Mouse (Mus musculus): Measurements from ENCODE around the gene Hspa1a.
"Not testable (repeated sequence)": the region's sequence is repeated elsewhere in the genome, so short reads cannot be mapped to it uniquely, and the experiment has no call there.

Hspa1a gene

DNA sequence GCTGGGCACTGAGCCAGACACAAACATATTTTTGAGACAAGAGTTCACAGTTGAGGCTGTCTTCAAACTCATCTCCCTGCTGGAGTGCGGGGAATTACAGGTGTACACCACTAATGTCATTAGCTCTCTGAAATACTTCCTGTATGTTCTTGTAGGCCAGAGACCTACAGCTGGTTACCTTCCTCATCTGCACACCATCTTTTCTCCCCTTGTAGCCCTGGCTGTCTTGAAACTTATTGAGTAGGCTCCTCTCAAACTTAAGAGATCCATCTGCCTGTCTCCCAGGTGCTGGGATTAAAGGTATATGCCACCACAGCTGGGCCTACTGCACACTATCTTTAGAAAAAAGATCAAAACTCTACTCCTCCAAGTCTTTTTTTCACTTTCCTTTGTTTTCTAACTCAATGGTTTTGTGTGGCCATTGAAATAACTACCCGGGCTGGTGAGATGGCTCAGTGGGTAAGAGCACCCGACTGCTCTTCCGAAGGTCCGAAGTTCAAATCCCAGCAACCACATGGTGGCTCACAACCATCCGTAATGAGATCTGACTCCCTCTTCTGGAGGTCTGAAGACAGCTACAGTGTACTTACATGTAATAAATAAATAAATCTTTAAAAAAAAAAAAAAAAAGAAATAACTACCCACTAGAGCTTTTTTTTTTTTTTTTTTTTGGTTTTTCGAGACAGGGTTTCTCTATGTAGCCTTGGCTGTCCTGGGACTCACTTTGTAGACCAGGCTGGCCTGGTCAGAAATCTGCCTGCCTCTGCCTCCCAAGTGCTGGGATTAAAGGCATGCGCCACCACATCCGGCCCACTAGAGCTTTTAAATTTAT is 23.0 kb downstream of the Hspa1a start:
- not testable (repeated sequence) for DNase-seq (ENCODE audit: low spot score in 2 of 2)

DNA sequence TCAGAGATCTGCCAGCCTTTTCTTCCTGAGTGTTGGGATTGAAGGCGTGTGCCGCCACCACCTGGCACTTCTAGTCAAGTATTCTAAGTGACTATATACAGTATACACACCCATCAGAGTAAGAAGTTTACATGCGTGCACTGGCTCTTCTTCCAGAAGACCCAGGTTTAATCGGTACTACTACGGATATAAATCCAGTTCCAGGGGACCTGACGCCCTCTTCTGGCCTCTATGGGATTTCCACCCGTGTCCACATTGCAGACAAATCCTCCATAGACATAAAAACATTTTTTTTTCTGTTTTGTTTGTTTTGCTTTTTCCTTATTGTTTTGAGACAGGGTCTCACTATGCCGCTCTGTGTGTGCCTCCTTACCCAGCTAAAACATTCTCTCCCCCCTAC is 24.4 kb downstream of the Hspa1a start:
- DNase-seq (ENCODE audit: low spot score in 2 of 2): no peak

DNA sequence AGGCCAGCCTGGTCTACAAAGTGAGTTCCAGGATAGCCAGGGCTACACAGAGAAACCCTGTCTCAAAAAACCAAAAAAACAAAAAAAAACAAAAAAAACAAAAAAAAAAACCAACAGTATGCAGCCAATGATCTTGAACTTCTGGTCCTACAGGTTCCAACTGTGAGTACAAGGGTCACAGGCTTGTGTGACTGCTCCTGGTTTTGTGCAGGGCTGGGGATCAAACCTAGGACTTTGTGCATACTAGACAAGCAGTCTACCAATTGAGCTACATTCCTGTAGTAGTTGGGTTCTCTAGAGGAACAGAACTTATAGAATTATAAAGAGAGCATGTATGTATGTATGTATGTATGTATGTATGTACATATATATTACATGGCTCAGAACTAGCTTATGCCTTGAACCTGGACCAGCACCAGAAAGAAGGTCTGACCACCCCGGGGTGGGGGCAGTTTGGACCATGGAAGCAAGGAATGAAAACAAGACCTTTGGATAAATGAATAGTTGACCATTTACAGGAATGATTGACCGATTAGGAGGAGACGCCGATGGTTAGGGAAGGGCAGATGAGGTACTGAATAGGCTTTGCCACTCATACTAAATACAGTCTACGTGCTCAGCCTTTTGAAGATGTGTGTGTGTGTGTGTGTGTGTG is 25.3 kb downstream of the Hspa1a start:
- DNase-seq (ENCODE audit: low spot score in 2 of 2): no peak

DNA sequence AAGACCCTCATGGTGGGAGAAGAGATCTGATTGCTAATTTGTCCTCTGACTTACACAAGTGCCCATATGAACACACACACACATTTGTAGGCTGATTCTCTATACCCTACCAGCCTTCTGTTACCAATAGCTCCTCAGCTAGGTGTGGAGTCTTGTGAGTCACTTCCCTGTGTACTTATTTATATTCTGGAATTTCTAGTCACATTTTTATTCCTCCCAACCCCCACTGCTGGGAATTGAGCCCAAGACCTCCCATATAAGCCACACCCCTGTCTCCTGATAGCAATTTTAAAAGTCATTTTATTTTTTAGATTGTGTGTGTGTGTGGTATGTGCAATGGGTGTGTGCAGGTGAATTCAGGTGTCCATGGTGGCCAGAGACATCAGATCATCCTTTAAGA is 27.6 kb downstream of the Hspa1a start:
- DNase-seq (ENCODE audit: low spot score in 2 of 2): no peak

DNA sequence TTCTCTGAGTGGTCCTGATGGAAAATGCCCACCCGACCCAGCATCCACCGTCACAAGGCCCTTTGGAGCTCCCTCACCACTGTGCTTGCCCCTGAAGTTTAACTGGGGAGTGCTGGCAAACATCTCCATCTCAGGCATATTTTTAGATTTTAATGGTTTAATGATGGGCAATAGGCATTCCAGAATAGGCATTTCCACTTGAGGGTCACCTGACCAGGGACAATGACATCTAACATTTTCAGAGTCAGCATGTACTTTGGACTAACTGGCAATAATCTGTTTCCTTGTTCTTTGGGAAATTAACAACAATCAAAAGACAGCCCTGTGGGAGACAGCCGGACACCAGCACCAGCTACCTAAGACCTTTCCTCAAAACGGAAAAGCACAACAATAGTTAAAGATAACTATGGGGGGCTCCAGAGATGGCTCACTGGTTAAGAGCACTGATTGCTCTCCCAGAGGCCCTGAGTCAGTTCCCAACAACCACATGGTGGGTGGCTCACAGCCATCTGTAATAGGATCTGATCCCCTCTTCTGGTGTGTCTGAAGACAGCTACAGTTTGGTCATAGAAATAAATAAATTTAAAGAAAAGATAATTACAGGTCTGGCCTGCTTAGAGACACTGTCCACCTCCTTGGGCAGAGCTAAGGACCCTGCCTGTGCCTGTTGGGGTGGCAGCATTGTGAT is 28.7 kb downstream of the Hspa1a start:
- DNase-seq (ENCODE audit: low spot score in 2 of 2): no peak

DNA sequence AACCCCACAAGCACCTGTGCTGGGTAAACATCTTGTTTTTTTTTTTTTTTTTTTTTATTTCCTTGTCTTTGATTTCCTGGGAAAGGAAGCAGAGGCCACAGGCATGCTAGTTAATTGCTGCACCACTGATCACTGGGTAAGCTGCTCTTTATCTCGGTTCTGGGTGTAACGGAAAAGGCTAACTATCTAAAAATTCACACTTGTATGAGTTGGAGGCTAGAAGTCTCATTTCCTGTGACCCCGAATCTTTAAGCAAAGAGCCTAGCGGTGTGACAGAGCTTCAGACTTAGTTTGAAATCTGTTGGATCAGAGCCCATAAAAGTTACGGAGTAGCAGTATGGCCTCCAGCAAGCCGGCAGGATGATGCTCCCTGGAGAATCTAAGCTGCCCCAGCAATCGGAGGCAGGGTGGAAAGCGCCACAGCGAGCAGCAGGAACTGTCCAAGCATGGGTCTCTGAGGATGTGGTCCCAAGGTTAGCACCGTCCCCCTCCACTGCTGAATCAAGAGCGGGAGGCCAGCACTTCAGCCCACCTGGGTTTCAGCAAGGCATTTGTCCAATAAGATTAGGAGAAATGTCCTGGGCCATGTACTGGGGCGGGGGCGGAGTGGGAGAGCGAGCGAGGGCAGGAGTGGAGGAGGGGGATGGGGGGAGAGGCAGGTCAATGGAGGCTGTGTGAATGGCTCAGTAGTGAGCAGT is 30.5 kb downstream of the Hspa1a start:
- no peak for DNase-seq (ENCODE audit: low spot score in 2 of 2)

DNA sequence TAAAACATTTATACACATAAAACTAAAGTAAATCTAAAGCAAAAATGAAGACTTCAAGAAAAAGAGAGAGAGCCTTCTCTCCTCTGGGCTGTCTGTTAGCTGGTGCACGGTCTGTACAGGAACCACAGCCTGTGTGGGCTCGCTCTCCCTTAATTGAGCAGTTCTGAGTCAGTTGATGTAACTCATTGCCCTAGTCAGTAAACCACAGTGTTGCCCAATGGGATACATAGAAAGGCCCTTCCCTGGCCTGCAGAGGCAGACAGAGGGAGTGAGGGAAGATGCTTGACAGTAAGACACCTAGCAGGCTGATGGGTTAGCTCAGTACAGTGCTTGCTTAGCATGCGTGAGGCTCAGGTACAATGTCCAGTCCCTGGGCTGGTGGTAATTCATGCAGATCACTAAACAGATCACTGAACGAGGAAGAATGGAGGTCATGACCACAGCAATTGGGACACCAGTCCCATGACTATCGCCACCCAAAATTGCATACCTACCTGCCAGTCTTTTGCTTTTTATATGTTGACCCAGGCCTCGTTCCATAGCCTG is 33.9 kb downstream of the Hspa1a start:
- DNase-seq (ENCODE audit: low spot score in 2 of 2): no peak

DNA sequence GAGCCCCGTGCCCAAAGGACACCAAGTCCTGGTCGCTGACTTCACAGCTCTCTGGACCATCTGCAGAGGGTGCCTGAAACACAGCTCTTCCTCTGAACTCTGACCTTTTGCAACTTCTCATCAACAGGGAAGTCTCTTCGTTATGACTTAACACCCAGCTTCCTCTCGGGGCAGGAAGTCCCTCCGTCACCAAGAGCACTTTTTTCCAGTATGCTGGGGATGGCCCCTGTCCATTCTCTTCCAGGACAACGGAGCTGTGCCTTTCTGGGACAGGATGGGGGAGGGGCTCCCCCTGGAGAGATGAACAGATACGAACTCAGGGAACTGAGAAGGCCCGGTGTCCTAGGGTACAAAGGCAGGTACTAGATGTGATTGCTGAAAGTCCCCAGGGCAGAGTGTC is 37.1 kb downstream of the Hspa1a start:
- no peak for DNase-seq (ENCODE audit: low spot score in 2 of 2)

DNA sequence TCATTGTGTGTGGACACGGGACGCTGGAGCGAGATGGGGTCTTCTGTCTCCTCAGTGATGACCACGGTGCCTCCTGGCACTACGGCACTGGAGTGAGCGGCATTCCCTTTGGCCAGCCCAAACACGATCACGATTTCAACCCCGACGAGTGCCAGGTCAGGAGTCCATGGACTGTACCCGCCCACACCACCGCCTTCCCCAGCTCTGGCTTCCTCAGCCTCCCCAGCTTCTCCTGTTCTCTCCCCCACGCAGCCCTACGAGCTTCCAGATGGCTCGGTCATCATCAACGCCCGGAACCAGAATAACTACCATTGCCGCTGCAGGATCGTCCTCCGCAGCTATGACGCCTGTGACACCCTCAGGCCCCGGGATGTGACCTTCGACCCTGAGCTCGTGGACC is 37.9 kb downstream of the Hspa1a start:
- no peak for DNase-seq (ENCODE audit: low spot score in 2 of 2)

DNA sequence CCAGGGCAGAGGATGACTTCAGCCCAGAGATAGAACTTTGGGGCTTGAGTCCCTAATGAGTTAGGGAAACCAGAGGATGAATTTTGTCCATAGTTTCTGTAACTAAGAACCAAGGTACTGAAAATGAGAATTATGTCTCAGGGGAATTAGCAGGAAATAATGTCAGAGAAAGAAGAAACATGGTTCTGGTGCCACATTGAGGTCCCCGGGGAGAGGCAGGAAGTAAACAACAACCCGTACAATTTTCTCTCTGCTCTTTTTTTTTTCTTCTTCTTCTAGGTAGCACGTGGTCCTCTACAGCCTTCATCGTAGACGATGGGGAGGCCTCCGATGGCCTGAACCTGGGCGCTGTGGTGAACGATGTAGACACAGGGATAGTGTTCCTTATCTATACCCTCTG is 39.7 kb downstream of the Hspa1a start:
- DNase-seq (ENCODE audit: low spot score in 2 of 2): no peak

DNA sequence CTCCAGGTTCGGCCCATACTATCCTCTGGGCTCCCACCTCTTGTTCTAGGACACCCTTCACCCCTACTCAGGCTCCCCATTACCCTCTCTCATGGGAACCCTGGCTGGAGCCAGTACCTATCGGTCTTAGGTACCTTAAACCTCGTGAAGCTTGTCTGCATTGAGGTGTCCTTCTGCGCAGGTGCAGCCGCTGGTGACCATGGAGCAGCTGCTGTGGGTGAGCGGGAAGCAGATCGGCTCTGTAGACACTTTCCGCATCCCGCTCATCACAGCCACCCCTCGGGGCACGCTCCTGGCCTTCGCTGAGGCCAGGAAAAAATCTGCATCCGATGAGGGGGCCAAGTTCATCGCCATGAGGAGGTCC is 40.2 kb downstream of the Hspa1a start:
- no peak for DNase-seq (ENCODE audit: low spot score in 2 of 2)

DNA sequence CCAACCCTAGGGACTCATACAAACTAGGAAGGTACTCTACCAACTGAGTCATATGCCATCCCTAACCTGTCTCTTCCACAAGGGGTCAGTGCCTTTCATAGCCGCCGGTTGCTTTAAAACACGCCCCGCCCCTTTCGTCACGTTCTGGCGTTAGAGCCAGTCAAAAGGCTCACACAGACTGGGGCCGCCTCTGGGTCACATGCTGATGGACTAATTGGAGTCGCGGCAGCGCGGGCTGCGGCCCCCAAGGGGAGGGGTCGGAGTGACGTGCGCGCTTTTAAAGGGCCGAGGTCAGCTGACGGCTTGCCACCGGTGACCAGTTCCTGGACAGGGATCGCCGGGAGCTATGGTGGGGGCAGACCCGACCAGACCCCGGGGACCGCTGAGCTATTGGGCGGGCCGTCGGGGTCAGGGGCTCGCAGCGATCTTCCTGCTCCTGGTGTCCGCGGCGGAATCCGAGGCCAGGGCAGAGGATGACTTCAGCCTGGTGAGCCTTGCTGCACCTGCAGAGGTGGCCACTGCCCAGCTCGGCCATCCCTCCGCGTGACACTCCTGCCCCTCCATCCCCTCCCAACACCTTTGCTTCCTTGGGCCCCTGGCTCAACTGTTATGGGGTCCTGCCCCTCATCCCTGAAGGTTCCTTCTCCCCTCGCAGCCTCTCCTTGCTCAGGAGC is 40.8 kb downstream of the Hspa1a start, which contains the start of gene Neu1:
Gene Neu1, plus strand, starts transcription at position 193 of the 674 bp plus-strand sequence.
- DNase-seq (ENCODE audit: low spot score in 2 of 2): peak; percentile 96 to 99

DNA sequence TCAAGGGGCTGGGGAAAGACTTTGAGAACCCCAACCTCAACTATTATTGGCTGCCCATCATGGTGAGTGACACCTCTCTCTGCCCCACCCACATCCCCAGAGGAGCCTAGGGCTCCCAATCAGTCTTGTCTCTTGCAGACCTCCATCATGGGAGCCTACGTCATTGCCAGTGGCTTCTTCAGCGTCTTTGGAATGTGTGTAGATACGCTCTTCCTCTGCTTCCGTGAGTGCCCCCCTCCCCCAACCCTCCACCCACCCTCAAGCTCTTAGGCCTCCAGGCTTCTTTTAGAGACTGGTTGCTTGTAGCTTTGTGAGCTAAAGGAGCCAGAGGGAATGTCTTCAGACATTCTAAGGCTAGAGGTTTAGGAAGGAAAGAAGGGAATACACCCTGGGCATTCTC is 43.1 kb downstream of the Hspa1a start:
- no peak for DNase-seq (ENCODE audit: low spot score in 2 of 2)

DNA sequence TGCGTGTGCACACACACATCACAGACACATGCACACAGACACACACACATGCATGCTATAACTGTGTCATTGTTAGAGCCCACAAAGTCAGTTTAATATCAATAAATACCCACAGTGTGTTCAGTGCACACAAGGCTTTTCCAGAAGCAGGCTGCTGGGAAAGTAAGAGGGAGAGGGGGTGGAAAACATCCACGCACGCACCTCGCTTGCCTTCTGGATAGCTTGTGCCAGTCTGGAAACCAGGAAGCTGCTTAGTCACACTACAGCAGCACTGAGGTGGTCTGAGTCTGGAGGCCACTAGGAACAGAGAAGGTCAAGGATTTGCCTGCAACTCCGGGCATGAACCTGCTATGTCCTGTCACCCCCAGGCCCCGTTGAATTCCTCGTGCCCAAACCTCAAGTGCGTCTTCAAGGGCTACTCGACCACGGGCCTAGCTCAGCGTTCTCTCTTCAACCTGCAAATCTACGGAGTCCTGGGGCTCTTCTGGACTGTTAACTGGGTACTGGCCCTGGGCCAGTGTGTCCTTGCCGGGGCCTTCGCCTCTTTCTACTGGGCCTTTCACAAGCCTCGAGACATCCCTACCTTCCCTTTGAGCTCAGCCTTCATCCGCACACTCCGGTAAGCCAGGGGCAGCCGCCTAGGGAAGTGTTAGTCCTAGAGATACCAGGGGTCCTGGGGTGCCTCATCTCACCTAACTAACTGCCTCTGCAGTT is 44.5 kb downstream of the Hspa1a start:
- no peak for DNase-seq (ENCODE audit: low spot score in 2 of 2)

DNA sequence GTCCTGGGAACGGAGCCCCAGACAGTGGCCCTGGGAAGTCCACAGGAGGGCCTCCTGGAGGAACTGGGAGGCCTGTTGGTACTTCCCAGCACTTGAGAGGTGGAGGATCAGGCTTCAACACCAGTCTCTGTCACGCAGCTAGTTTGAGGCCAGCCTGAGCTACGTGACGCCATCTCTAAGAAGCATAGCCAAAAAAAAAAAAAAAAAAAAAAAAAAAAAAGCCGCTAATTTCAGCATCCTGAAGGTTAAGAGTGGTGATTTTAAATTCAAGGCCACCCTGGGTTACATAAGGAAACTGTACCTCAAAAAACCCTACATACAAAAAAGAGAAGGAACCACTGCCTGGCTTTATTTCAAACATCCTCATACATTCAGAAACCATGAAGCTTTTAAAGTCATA is 47.7 kb downstream of the Hspa1a start:
- no peak for DNase-seq (ENCODE audit: low spot score in 2 of 2)

DNA sequence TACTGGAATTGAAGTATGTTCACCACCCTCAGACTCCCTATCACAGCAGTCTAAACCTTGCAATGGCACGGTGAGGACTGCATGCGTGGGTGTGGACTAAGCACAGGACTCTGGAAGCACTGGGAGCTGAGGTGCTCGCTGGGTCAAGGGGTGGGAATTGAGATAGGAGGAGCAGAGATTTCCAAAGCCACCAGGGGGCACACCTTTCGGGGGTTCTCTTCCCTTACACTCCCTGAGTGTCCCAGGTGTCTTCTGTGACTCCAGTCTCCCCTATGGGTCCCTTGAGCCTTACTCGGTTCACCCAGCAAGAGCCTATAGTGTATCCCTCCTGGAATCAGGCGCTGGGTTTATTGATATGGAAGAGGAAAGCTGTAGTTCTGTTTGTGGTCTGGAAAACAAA is 49.0 kb downstream of the Hspa1a start:
- no peak for DNase-seq (ENCODE audit: low spot score in 2 of 2)

All from urinary bladder, postnatal 36 days (tissue).